Mouse (Mus musculus): ENCODE results near the gene Exosc7. TPM values are rescaled to one million over a fixed set of nuclear protein-coding genes. Genes with fewer than 3 reads are reported as not detected.

Gene Exosc7
- total RNA-seq, 2 experiments from 2014 or later = 18.3 to 21.3 TPM

DNA sequence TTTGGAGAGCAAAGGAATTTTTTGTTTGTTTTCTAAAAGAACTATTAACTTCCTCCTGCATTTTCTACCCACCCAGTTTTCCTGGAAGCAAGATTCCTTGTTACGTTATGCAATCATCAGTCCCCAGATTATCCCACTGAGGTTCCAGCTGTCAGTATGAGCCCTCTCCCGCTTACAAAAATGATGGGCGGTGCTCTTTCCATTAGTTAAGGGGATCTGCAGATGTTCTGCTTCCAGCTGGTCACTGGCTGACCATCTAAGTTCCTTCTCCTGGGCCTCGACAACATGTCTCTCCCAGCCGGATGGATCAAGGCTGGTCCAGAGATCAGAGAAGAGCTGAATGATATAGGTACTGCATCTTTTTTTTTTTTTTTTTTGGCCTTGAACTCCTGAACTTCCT lies 35.4 kb downstream of the Exosc7 start:
- peak overlapping the region; percentile 86 for H3K27ac ChIP-seq

DNA sequence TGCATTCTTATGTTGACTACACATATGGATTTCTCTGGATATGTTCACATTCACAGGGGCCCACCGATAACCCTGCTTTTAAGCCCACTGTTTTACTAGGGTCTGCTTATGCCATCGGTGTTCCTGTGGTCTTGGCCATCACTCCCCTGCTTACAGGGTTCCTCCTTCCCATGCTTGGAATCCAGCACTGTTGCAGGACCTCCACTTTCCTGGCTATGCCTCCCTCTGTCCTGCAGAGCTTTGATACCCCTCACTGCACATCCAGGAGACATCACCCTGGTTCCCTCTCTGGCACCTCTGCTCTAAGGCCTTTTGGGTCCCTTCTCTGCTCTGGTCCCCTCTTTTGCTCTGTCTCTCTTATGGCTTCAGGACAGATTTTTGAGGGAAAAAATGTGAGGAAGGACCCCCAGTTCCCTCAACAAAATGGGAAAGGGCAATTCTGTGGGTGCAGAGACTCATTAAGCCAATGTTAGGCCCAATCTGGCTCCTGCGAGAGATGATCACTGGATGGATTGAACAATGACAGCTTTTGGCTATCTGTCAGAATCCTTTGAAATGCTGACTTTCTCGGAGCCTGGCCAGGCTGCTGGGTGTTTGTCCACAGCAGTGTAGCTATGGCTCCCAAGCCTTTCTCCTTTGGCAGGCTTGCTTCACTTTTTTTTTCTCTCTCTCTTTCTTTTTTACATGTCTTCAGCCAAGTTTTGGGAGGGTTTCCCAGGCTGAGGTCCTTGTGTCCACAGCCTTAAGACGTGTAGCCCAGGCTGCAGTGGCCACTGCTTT lies 37.4 kb downstream of the Exosc7 start, which contains the start of gene Clec3b:
TSS of gene Clec3b (plus strand) at position 706 of the 780 bp plus-strand sequence.
- H3K4me3 ChIP-seq = peak within 1 kb of the TSS; percentile 64
- no peak for TF ChIP-seq CTCF (IDR thresholded peaks at IDR 0.05)
- intact Hi-C loops (cut with DNase I) = no loop called here

More for the DNA sequence above, 35.4 kb downstream of the Exosc7 start:
- peak overlapping the region; percentile 35; the same call in 1 of the 2 replicates for H3K4me3 ChIP-seq
- DNase-seq = peak; percentile 69
- intact Hi-C loops (cut with DNase I) = no loop called here
- no peak for TF ChIP-seq CTCF (IDR thresholded peaks at IDR 0.05)

DNA sequence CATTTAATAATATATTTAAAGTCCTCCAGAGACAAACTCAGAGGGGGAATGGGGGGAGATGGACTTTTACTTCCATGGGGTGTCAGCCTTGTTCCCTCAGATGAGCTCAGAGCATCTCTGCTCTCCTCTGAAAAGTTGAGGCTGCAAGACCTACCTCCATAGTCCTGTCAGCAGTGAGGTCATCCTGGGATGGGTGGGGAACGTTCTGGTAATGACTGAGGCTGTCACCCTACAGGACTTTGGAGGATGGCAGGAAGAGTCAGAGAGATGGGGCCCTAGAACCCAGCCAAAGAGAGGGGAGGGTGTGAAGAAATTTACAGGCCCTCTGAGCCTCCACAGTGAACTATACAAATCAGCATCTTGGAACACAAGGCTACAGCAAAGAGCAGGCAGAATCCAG lies 38.5 kb downstream of the Exosc7 start:
- intact Hi-C loops (cut with DNase I) = no loop called here
- H3K4me3 ChIP-seq = peak overlapping the region; percentile 64

More for the DNA sequence above, 37.4 kb downstream of the Exosc7 start, which contains the start of gene Clec3b:
- peak within 1 kb of the TSS; percentile 86 for H3K27ac ChIP-seq
- DNase-seq = peak; percentile 81

DNA sequence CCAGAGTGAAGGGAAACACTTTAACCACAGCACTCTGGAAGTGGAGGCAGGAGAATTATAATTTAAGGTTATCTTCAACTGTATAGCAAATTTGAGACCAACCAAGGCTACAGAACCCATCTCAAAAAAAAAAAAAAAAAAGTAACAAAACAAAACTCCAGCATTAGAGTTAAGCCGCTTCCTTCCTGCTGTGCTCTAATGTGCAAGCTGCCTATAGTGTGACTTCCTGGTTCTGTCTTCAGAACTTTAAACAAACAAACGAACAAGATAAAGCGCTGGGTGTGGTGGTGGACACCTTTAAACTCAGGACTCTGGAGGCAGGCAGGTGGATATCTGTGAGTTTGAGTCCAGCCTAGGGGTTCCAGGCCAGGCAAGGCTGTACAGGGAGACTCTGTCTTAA lies 39.0 kb downstream of the Exosc7 start:
- intact Hi-C loops (cut with DNase I) = no loop called here
- TF ChIP-seq CTCF (IDR thresholded peaks at IDR 0.05) = no peak
- Histone ChIP-seq H3K4me3 (peak overlapping the region; percentile 64), H3K27ac (peak overlapping the region; percentile 86)
- no peak for DNase-seq

More for the DNA sequence above, 38.5 kb downstream of the Exosc7 start:
- peak overlapping the region; percentile 86 for H3K27ac ChIP-seq
- no peak for TF ChIP-seq CTCF (IDR thresholded peaks at IDR 0.05)
- DNase-seq = peak; percentile 66

DNA sequence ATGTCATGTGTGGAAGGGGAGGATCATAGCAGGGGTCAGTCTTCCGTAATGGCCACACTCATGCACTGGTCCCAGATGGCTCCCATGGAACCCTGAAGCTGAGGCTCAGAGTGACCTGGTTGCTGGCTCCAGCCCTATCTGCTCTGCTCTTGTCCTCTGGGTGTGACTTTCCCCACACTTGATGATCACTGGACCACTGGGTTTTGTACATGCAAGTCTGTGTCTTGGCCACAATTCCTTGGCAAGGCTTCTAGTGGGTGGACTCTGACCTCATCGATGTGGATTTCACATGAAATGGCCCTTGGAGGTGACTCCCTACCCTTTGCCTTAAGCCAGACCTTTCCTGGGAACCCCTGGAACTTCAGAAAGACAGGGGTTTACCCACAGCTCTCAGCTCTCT lies 40.1 kb downstream of the Exosc7 start:
- Histone ChIP-seq H3K27ac (peak overlapping the region; percentile 86), H3K4me3 (peak overlapping the region; percentile 64)
- TF ChIP-seq CTCF (IDR thresholded peaks at IDR 0.05) = no peak
- peak; percentile 71 for DNase-seq
- intact Hi-C loops (cut with DNase I) = no loop called here

DNA sequence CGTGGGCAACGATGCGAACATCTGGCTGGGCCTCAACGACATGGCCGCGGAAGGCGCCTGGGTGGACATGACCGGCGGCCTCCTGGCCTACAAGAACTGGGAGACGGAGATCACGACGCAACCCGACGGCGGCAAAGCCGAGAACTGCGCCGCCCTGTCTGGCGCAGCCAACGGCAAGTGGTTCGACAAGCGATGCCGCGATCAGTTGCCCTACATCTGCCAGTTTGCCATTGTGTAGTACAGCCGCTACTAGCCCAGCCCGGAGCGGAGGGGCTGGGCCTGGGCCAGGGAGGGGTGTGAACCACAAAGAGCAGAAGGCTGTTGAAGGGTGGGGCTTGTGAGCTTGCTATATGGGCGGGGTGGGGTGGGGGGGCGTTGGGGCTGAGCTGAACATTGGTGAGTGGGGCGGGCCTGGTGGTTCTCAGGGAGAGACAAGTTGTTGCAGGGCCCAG lies 43.9 kb downstream of the Exosc7 start:
- no peak for TF ChIP-seq CTCF (IDR thresholded peaks at IDR 0.05)
- H3K27ac ChIP-seq = peak overlapping the region; percentile 79
- DNase-seq = peak; percentile 86
- H3K4me3 ChIP-seq = peak overlapping the region; percentile 67
- intact Hi-C loops (cut with DNase I) = no loop called here

DNA sequence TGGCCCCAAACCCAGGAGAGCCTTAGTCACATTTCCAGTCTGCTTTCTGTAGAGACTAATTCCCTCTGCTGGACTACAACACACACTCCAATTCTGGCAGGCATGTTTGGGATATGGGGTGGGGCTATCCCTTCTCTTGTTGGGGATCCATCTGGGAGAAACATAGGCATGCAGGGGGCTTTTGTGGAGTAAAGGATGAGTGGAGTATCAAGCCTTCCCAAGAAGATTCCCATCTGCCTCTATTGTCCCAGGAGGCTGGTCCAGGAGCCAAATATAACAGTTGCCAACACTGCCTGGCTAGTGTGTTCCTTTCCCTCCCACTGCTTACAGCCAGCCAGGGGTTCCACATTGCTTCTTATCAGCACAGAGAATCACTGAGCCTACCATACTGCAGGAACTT lies 44.7 kb downstream of the Exosc7 start:
- intact Hi-C loops (cut with DNase I) = no loop called here
- H3K27ac ChIP-seq = peak overlapping the region; percentile 54
- no peak for TF ChIP-seq CTCF (IDR thresholded peaks at IDR 0.05)
- peak overlapping the region; percentile 19; the same call in 1 of the 2 replicates for H3K4me3 ChIP-seq
- DNase-seq = peak; percentile 68

DNA sequence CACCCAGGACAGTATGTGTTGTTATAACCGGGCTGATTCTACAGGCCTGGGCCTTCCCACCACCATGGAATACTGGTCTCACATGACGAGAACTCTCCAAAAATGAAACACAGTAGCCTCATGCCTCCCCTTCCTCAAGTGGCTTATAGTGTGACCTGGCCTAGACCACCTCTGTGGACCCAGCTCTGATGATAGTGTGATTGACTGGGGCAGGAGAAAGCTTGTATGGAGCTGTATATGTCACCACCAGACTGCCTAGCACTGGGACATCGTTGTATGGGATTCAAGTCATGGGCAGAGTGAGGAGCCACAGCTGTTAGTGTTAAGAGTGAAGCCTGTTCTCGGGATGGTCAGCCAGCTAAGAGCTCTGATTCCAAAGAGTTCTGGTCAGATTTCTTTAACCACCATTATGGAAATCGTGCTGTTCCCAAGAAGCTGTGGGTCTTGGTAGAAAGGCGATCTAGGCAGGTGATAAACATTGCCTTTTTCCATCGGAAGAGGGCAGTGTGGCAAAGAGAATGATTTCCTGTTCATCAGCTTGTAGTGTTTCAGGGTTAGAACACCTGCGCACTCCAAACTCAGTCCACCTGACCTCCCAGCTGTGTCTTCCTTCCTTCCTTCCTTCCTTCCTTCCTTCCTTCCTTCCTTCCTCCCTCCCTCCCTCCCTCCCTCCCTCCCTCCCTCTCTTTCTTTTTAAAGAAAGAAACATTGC lies 45.3 kb downstream of the Exosc7 start:
- no peak for DNase-seq
- Histone ChIP-seq H3K4me3 (peak overlapping the region; percentile 19; the same call in 1 of the 2 replicates), H3K27ac (peak overlapping the region; percentile 54)
- peak; percentile 54 for TF ChIP-seq CTCF (IDR thresholded peaks at IDR 0.05)
- intact Hi-C loops (cut with DNase I) = no loop called here

DNA sequence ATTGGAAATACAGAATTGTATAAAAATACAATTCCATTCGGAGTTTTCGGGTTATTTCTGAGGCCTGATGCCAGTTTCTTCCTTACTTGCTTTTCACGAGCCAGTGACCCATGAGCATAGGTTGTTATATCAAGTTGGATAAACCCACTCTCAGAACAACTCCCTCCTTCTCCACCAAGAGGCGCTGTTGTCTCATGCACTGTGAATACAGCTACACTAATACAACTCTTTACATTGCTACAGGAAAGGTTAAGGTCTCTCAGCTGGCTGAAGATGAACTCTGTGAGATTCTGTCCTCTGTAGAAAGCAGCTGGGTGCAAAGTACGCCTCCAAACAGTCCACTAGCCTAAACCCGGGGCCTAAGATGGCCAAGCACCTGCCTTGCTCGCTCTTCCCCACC lies 46.3 kb downstream of the Exosc7 start:
- H3K27ac ChIP-seq = no peak overlapping the region
- no peak overlapping the region for H3K4me3 ChIP-seq
- intact Hi-C loops (cut with DNase I) = loop anchor here (1.0 kb wide), 1 partner anchor 94 kb away; no protein-coding TSS in a partner anchor
- DNase-seq = peak; percentile 44
- TF ChIP-seq CTCF (IDR thresholded peaks at IDR 0.05) = peak; percentile 82

DNA sequence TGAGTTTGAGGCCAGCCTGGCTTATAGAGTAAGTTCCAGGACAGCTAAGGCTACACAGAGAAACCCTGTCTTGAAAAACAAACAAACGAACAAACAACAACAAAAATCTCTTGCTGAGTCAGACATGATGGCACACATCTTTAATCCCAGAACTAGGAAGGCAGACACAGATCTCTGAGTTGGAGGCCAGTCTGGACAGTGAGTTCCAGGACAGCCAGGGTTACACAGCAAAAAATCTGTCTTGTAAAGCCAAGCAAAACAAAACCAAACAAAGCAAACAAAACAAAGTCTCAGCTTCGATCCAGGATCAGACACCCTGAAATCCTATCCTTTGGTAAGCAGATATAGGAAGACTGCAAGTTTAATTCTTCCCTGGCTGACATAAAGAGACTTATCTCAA lies 48.8 kb downstream of the Exosc7 start:
- Histone ChIP-seq H3K4me3 (no peak overlapping the region), H3K27ac (no peak overlapping the region)
- intact Hi-C loops (cut with DNase I) = no loop called here
- DNase-seq = no peak
- TF ChIP-seq CTCF (IDR thresholded peaks at IDR 0.05) = no peak

DNA sequence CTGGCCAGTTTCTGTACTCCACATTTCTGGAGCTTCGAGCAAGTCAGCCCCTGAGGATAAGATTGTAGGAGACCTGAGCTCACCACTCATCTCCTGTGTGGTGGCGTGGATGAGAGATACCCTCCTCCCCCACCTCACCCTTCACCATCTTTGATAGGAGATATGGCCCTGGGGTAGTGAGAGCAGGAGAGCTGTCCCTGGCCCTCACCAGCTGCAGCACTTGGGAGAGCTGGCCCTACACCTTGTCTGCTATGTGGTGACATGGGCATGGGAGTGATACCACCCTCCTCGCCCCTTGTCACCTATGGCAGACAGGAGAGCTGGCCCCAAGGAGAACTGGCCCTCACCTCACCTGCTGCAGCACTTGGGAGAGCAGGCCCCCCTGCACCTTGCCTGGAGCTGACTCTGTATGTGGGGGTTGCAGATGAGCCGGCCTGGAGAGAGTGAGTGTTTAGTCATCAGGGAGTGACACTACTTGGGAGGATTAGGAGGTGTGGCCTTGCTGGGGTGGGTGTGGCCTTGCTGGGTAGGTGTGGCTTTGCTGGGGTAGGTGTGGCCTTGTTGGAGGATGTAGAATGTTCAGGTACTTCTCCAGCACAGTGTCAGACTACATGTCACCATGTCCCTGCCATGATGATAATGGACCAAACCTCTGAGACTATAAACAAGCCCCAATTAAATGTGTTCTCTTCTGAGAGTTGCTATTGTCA lies 50.1 kb downstream of the Exosc7 start:
- no peak for TF ChIP-seq CTCF (IDR thresholded peaks at IDR 0.05)
- H3K4me3 ChIP-seq = no peak overlapping the region
- DNase-seq = no peak
- H3K27ac ChIP-seq = no peak overlapping the region
- intact Hi-C loops (cut with DNase I) = no loop called here

DNA sequence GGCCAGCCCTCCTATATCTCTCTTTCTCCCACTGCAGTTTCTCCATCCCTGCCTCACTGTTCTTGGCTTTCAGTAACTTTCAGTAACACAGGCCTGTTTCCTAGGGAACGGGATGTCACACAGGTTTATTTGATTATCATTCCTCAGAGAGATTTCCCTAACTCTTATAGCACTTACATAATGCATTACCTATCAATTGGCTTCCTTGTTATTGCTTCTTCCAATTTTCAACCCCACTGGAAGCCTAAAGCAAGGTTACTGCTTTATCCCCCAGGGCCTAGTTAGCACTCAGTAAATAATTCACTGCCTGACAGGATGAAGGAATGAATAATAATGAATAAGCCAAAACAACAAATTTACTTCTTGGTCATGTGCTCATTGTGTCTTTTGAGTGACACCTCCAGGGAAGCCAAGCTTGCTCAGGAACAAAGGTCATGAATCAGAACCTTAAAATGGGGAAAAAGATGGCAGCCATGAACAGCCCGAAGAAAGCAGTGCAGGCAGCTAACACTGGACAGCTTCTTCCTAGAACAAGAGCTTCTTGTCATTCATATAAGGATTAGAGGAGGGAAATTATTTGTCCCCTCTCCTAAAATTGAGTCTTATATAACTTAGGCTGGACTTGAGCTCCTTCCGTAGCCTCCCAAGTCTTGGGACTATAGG lies 52.9 kb downstream of the Exosc7 start:
- DNase-seq = no peak
- TF ChIP-seq CTCF (IDR thresholded peaks at IDR 0.05) = no peak
- intact Hi-C loops (cut with DNase I) = no loop called here

More for the DNA sequence above, 52.9 kb downstream of the Exosc7 start:
- no peak overlapping the region for H3K4me3 ChIP-seq
- no peak overlapping the region for H3K27ac ChIP-seq

Measured in gastrocnemius, adult 2 months (tissue).